Mouse (Mus musculus): ENCODE measurements at regions not wholly inside any gene's neighbourhood (a gene's known extent, or its start where the extent isn't known, plus 50 kb on each side); places are given as distances from the start of the nearest gene placed in this dataset. TPM values are rescaled to one million over a fixed set of nuclear protein-coding genes. Genes with fewer than 3 reads are reported as not detected.

- no peaks in the 10 kb centered on the region for H3K36me3 ChIP-seq
- H3K27ac ChIP-seq (replicated peaks): no peak overlapping the region
- 61% methylated on average over 5 of the region's 5 CpGs for WGBS
- no peak overlapping the region for H3K4me3 ChIP-seq
- no peak overlapping the region for H3K9ac ChIP-seq (replicated peaks)
- H3K4me1 ChIP-seq: no peaks in the 10 kb centered on the region
- H3K9me3 ChIP-seq: no peaks in the 10 kb centered on the region
- no peak overlapping the region for H3K4me2 ChIP-seq (replicated peaks)
- no peaks in the 10 kb centered on the region for H3K27me3 ChIP-seq
- peak; percentile 64 for ATAC-seq (replicated peaks)
Observed at GRCm38 (mm10) chr1:29405807-29406206, 625.8 kb upstream of the Gm597 start.

GRCm38 (mm10) chr1:29404139-29404538 is 624.1 kb upstream of the Gm597 start:
- Histone ChIP-seq H3K4me1 (no peaks in the 10 kb centered on the region), H3K27me3 (no peaks in the 10 kb centered on the region), H3K27ac (replicated peaks) (no peak overlapping the region), H3K9me3 (no peaks in the 10 kb centered on the region), H3K4me3 (no peak overlapping the region), H3K9ac (replicated peaks) (no peak overlapping the region), H3K36me3 (no peaks in the 10 kb centered on the region), H3K4me2 (replicated peaks) (no peak overlapping the region)
- WGBS: 55% methylated on average over 6 of the region's 6 CpGs
- peak; percentile 53; the same call in 1 of the 2 replicates for ATAC-seq (replicated peaks)

- WGBS: 76% methylated on average over 1 of the region's 1 CpGs
- no peak for ATAC-seq (replicated peaks)
- H3K27ac ChIP-seq (replicated peaks): no peak overlapping the region
Observed at GRCm38 (mm10) chr1:29363783-29364182, 583.7 kb upstream of the Gm597 start.

GRCm38 (mm10) chr1:29341587-29341986 is 561.5 kb upstream of the Gm597 start:
- no peak overlapping the region for H3K27ac ChIP-seq (replicated peaks)
- H3K9ac ChIP-seq (replicated peaks): no peak overlapping the region
- H3K36me3 ChIP-seq: no peaks in the 10 kb centered on the region
- no peaks in the 10 kb centered on the region for H3K27me3 ChIP-seq
- H3K9me3 ChIP-seq: no peaks in the 10 kb centered on the region
- H3K4me1 ChIP-seq: no peaks in the 10 kb centered on the region
- 18% methylated on average over 2 of the region's 2 CpGs for WGBS
- ATAC-seq (replicated peaks): no peak
- no peak overlapping the region for H3K4me3 ChIP-seq
- no peak overlapping the region for H3K4me2 ChIP-seq (replicated peaks)

More at GRCm38 (mm10) chr1:29363783-29364182, 583.7 kb upstream of the Gm597 start:
- H3K9me3 ChIP-seq: no peaks in the 10 kb centered on the region
- H3K4me2 ChIP-seq (replicated peaks): no peak overlapping the region
- H3K9ac ChIP-seq (replicated peaks): no peak overlapping the region
- no peaks in the 10 kb centered on the region for H3K27me3 ChIP-seq
- H3K4me1 ChIP-seq: no peaks in the 10 kb centered on the region
- no peak overlapping the region for H3K4me3 ChIP-seq
- no peaks in the 10 kb centered on the region for H3K36me3 ChIP-seq

GRCm38 (mm10) chr1:29340945-29341344 is 560.9 kb upstream of the Gm597 start:
- Histone ChIP-seq H3K36me3 (no peaks in the 10 kb centered on the region), H3K4me2 (replicated peaks) (no peak overlapping the region), H3K4me3 (no peak overlapping the region), H3K27ac (replicated peaks) (no peak overlapping the region), H3K9me3 (no peaks in the 10 kb centered on the region), H3K9ac (replicated peaks) (no peak overlapping the region), H3K4me1 (no peaks in the 10 kb centered on the region), H3K27me3 (no peaks in the 10 kb centered on the region)
- ATAC-seq (replicated peaks): no peak
- WGBS: 74% methylated on average over 3 of the region's 3 CpGs

- Histone ChIP-seq H3K4me1 (no peaks in the 10 kb centered on the region), H3K27me3 (no peaks in the 10 kb centered on the region), H3K4me3 (no peak overlapping the region), H3K9me3 (no peaks in the 10 kb centered on the region), H3K36me3 (no peaks in the 10 kb centered on the region), H3K4me2 (replicated peaks) (no peak overlapping the region), H3K27ac (replicated peaks) (no peak overlapping the region), H3K9ac (replicated peaks) (no peak overlapping the region)
- no peak for ATAC-seq (replicated peaks)
Observed at GRCm38 (mm10) chr1:29328930-29329329, 548.9 kb upstream of the Gm597 start.

Small RNA genes in the stretch of these regions (microRNA-seq; reads per million reads assigned to microRNA genes)
- gene Gm23785: not detected
